Mouse (Mus musculus): ENCODE data around the gene Stt3b.

- TF ChIP-seq CTCF (IDR thresholded peaks at IDR 0.05; ENCODE audit: low read depth, low read length) (no peak), POLR2A (IDR thresholded peaks at IDR 0.05; ENCODE audit: borderline replicate concordance, low read depth, low read length) (no peak)
Measured at GRCm38 (mm10) chr9:115317049-115317448, 6.8 kb upstream of the Stt3b start.

Measured in bone marrow macrophage, adult 2 months (primary cell).